Mouse (Mus musculus): ENCODE results near the gene Wbp1l.

DNA sequence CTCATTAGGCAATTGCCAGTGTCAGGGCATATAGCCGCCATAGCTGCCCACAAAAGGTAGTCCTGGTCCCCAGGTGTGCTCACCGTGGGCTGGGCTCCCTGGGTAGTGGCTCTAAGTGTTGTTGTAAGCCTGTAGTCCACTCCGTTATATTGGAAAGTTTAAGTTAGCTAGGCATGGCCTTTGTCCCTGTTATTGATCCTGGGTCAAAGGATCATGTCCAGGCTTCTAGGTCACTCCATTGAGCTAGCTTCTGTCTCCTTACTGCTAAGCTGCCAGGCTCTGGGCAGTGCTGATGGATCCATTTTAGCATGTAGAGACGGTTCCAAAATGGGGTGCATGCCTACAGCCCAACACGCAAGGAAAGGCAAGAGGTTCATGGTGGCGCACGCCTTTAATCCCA lies 59.5 kb downstream of the Wbp1l start:
- TF ChIP-seq CTCF (IDR thresholded peaks at IDR 0.05; ENCODE audit: borderline replicate concordance, insufficient read depth, low read length), result no peak
- no peak for TF ChIP-seq POLR2A (IDR thresholded peaks at IDR 0.05; ENCODE audit: low read depth, low read length)

All from embryonic fibroblast, embryonic 13.5 days (primary cell).